Mouse (Mus musculus): ENCODE results near the gene Ndufb7.

- TF ChIP-seq POLR2A (IDR thresholded peaks at IDR 0.05; ENCODE audit: insufficient read depth, low read length) (no peak), CTCF (IDR thresholded peaks at IDR 0.05; ENCODE audit: low read depth, low read length) (no peak)
These were observed 22.4 kb downstream of the Ndufb7 start for GRCm38 (mm10) chr8:83588886-83589285.

All from ES-Bruce4 (cell line).